Mouse (Mus musculus) v-Abl transformed pro-B cells (cell line): ENCODE measurements around the gene Zfp292.

Experiments used
- in situ Hi-C, 2 experiments: fragments of 400-800 bp; cut with MboI; formaldehyde crosslinking; loops; one replicate each; pipeline ENCODE4 v1.15.1; 2025; ENCODE audit not compliant: unreplicated experiment in 2 of 2

Gene Zfp292

GRCm38 (mm10) chr4:34823901-34824300, 58.9 kb downstream of the Zfp292 start:
- in situ Hi-C loops, result no loop called here

- in situ Hi-C loops, result loop anchor here in 1 of 2 experiments (10.0 kb wide), 1 partner anchor 65 kb away; the partner anchor contains the start of gene Zfp292
Observed at GRCm38 (mm10) chr4:34819904-34820303, 62.9 kb downstream of the Zfp292 start.

GRCm38 (mm10) chr4:34801166-34802034, 81.4 kb downstream of the Zfp292 start:
- in situ Hi-C loops, result no loop called here

- in situ Hi-C loops, result loop anchor here in 1 of 2 experiments (25.0 kb wide), 1 partner anchor 114 kb away; no protein-coding TSS in a partner anchor
Observed at GRCm38 (mm10) chr4:34798005-34798404, 84.8 kb downstream of the Zfp292 start.

GRCm38 (mm10) chr4:34797294-34797983, 85.3 kb downstream of the Zfp292 start:
- in situ Hi-C loops, result loop anchor here in 1 of 2 experiments (25.0 kb wide), 1 partner anchor 115 kb away; no protein-coding TSS in a partner anchor

GRCm38 (mm10) chr4:34796294-34796693, 86.5 kb downstream of the Zfp292 start:
- in situ Hi-C loops, result loop anchor here in 1 of 2 experiments (25.0 kb wide), 1 partner anchor 116 kb away; no protein-coding TSS in a partner anchor

- in situ Hi-C loops, result loop anchor here in 1 of 2 experiments (25.0 kb wide), 1 partner anchor 126 kb away; no protein-coding TSS in a partner anchor
Observed at GRCm38 (mm10) chr4:34786476-34786875, 96.3 kb downstream of the Zfp292 start.

- in situ Hi-C loops, result loop anchor here in 1 of 2 experiments (25.0 kb wide), 1 partner anchor 127 kb away; no protein-coding TSS in a partner anchor
Observed at GRCm38 (mm10) chr4:34785646-34786045, 97.1 kb downstream of the Zfp292 start.

- in situ Hi-C loops, result loop anchor here (5.0 to 25.0 kb wide), 2 partner anchors 122 to 127 kb away; no protein-coding TSS in a partner anchor
Observed at GRCm38 (mm10) chr4:34784865-34785264, 97.9 kb downstream of the Zfp292 start.

- in situ Hi-C loops, result loop anchor here (5.0 to 25.0 kb wide), 2 partner anchors 125 to 130 kb away; no protein-coding TSS in a partner anchor
Observed at GRCm38 (mm10) chr4:34782730-34783129, 100.0 kb downstream of the Zfp292 start.

- in situ Hi-C loops, result loop anchor here (5.0 to 25.0 kb wide), 3 partner anchors 86 to 134 kb away; partner anchors contain the start of gene Slc35a1 (in 1 of the 2)
Observed at GRCm38 (mm10) chr4:34777677-34778527, 104.9 kb downstream of the Zfp292 start, which contains the start of gene Smim8. TSS of gene Smim8 (minus strand) at chr4:34778423.

GRCm38 (mm10) chr4:34771652-34772371, 110.9 kb downstream of the Zfp292 start:
- in situ Hi-C loops, result no loop called here

GRCm38 (mm10) chr4:34756163-34756562, 126.6 kb downstream of the Zfp292 start, which contains the start of gene Gm136:
TSS of gene Gm136 (minus strand) at chr4:34756263.
- in situ Hi-C loops, result no loop called here
